Mouse (Mus musculus): ENCODE results near the gene Cyp39a1.
A peak's percentile ranks its signal among the peaks of the same experiment; 100 is the strongest.

The Cyp39a1 gene

DNA sequence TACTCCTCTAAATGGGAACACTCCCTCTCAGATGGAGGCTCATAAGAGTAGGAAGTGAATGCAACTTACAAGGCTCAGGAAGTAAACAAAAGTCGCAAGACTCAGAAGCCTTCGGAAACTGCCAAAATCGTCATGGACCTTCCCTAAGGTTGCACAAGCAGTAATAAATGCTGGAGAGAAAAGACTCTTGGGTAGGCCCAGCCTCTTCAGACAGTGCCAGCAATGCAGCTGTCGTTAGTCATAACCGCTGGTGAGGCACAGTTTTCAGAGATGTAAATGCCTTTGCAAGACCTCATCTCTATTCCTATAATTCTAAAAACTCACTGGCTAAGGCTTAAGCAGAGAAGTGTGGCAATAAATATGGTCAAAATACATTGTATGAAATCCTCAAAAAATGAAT, 121.0 kb downstream of the Cyp39a1 start:
- no peak for DNase-seq (ENCODE audit: low read depth)

DNA sequence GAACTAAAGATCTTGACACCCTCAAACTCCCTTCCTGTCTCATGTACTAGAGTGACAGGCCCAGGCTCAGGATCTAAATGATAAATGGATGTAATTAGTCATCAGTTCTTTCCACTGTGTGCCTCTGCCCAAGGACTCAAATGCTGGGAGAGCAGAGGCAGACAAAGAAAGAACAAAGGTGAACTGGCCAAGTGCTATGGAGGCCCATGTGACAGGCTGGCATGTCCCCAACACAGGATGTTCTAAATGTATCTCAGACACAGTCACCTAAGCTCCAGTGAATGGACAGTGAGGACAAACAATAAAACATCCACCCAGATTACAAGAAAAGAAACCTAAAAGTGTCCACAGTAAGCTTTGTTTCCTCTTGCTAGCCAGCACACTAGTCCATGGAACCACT, 122.2 kb downstream of the Cyp39a1 start:
- DNase-seq (ENCODE audit: low read depth) = no peak

DNA sequence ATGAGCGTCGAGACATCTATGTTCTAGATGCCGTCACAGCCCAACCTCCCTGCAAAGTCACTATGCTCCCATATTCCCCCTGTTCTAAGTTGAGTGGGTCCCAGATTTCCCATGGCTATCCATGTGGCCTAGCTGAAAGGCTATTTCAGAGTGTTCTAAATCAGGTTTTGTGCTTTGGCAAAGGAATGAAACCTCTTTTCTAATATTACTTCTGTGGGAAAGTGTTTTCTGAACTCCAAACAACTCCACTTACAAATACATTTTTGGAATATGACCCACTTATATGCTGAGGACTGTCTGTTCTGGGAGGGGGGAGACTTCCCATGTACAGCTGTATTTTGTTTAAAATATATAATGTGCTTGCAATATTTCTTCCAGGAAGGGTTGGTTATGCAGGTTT, 124.5 kb downstream of the Cyp39a1 start:
- no peak for DNase-seq (ENCODE audit: low read depth)

DNA sequence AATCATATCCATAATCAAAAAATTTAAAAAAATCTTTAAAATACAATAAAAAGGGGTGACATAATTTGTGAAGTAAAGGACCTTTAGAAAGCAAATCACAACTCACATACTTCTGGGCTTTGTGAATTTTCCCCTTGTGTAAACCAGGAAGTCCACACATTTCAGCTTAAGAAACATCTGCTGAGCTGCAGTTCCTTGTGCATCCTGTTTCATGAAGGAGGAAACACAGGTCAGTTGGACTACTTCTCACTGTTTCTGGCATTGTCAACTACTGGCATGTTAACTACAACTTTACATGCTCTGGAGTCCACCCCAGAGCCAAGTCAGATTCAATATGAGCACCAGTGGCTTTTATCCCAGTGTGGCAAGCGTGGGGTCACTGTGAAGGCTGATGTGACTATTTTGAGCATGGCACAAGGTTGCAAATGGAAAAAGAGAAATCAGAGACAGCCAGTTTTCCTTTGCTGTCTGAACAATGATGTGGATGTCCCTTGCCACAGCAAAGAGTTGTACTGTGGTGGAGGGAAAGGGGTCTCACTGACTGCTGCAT, 127.6 kb downstream of the Cyp39a1 start:
- peak; percentile 75 for DNase-seq (ENCODE audit: low read depth)
